In genomic region chr12:79750253-79751125, GRCm38 (mm10) we compare ENCODE assay signal across 8 mouse cellular contexts.
DNase-seq lines count a peak whose midpoint lies in the region; ATAC-seq lines count a peak whose summit lies in the region.

No protein-coding gene starts in this region.

- peak; percentile 74 for ATAC-seq in intestine, embryonic 14.5 days (replicated peaks; ENCODE audit: low FRiP score, low TSS enrichment, low read depth)
- ATAC-seq in stomach, embryonic 15.5 days (ENCODE audit: insufficient read depth, low FRiP score, low read depth) = peak; percentile 68

- 30% methylated on average over 10 of the region's 10 CpGs for WGBS in intestine, embryonic 14.5 days
- WGBS in stomach, embryonic 15.5 days = 31% methylated on average over 10 of the region's 10 CpGs

- peak overlapping the region; percentile 20; the same call in 1 of the 2 replicates for H3K4me3 ChIP-seq in intestine, embryonic 14.5 days (ENCODE audit: low read depth, low read length)
- no peak overlapping the region for H3K4me3 ChIP-seq in stomach, embryonic 15.5 days (replicated peaks)

- peaks cover 58% of the 10 kb centered on the region for H3K4me1 ChIP-seq in intestine, embryonic 14.5 days (replicated peaks; ENCODE audit: control insufficient read depth, insufficient read depth, low read length)
- H3K4me1 ChIP-seq in stomach, embryonic 15.5 days = peaks cover 34% of the 10 kb centered on the region

- H3K9me3 ChIP-seq in intestine, embryonic 14.5 days (ENCODE audit: control insufficient read depth, low read length) = no peaks in the 10 kb centered on the region
- no peaks in the 10 kb centered on the region for H3K9me3 ChIP-seq in stomach, embryonic 15.5 days

- H3K27ac ChIP-seq in intestine, embryonic 14.5 days (ENCODE audit: low read depth) = peak overlapping the region; percentile 78
- peak overlapping the region; percentile 80 for H3K27ac ChIP-seq in stomach, embryonic 15.5 days

- peak overlapping the region; percentile 25 for H3K9ac ChIP-seq in intestine, embryonic 14.5 days (ENCODE audit: low read length)
- H3K9ac ChIP-seq in stomach, embryonic 15.5 days = no peak overlapping the region

- H3K4me2 ChIP-seq in intestine, embryonic 14.5 days (ENCODE audit: low read length) = peak overlapping the region; percentile 38
- H3K4me2 ChIP-seq in stomach, embryonic 15.5 days = peak overlapping the region; percentile 9; the same call in 1 of the 2 replicates

- DNase-seq in 416B (ENCODE audit: low read depth) (peak; percentile 39), ZHBTc4 (ENCODE audit: low read depth, low spot score) (peak; percentile 39)
- peak; percentile 66 for DNase-seq in gastrocnemius, postnatal 25 days
- DNase-seq in intestine, embryonic 14.5 days (ENCODE audit: low spot score) = peak; percentile 64
- DNase-seq in lung, postnatal 36 days = peak; percentile 74
- no peak for DNase-seq in left cerebral cortex, adult 11 months (ENCODE audit: low spot score)
- DNase-seq in cerebellum, adult 9-11 months = no peak

- H3K27me3 ChIP-seq in intestine, embryonic 14.5 days (replicated peaks; ENCODE audit: control insufficient read depth, insufficient read depth, low read length) = no peaks in the 10 kb centered on the region
- no peaks in the 10 kb centered on the region for H3K27me3 ChIP-seq in stomach, embryonic 15.5 days (replicated peaks)

- H3K36me3 ChIP-seq in intestine, embryonic 14.5 days (ENCODE audit: control insufficient read depth, insufficient read depth, low read length) = no peaks in the 10 kb centered on the region
- no peaks in the 10 kb centered on the region for H3K36me3 ChIP-seq in stomach, embryonic 15.5 days

Comparison
In these comparisons a context has a peak if more than half of its experiments do, and no peak if none do; other contexts are left out.
1. DNase-seq: peak in 416B (single experiment), ZHBTc4 (single experiment), gastrocnemius, postnatal 25 days (single experiment), intestine, embryonic 14.5 days (single experiment) and lung, postnatal 36 days (single experiment); none in left cerebral cortex, adult 11 months (single experiment) and cerebellum, adult 9-11 months (single experiment).